Mouse (Mus musculus) cerebellum, postnatal 25 days (tissue): ENCODE results near the gene Rhbdf2.
"Not testable (repeated sequence)": the region's sequence is repeated elsewhere in the genome, so short reads cannot be mapped to it uniquely, and the experiment has no call there.

ENCODE experiments used
- DNase-seq, 2 experiments: peaks; one replicate each; pipeline ENCODE4 v3.0.0; 2021; ENCODE audit warnings: mixed read lengths in 2 of 2

The Rhbdf2 gene

DNA sequence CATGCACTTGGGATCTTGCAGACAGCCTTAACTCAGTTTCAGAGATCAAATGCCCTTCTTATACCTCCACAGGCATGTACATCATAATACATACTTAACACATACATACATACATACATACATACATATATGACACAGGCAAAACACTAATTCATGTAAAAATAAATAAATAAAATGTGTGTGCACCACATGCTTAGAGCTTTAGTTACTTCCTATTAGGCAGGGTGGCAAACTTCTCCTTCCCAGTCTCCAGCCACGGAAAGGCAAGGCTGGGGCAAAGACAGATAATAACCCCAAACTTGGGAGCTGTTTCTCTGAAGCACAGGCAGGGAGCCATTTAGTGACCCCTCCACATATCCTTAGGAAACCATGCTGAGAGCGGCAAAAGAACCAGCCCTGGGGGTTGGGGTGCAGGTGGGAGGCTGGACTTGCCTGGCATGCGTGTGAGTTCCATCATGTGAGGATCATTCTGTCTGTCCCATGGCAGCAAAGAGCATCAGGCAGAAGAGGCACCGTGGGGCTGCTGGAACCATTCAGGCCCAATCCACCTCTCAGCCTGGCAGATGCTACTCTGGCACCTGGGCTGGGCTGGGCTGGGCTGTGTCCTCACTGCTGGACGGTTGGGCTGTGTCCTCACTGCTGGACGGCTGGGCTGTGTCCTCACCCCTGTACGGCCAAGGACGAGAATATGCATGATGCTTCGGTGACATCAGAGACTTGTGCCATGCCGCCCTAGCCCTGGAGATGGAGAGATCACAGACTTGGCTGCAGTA, at the start of gene Rhbdf2:
Gene Rhbdf2 (minus strand): TSS at position 721 of the 773 bp plus-strand sequence.
- peak; percentile 7 to 8 for DNase-seq

DNA sequence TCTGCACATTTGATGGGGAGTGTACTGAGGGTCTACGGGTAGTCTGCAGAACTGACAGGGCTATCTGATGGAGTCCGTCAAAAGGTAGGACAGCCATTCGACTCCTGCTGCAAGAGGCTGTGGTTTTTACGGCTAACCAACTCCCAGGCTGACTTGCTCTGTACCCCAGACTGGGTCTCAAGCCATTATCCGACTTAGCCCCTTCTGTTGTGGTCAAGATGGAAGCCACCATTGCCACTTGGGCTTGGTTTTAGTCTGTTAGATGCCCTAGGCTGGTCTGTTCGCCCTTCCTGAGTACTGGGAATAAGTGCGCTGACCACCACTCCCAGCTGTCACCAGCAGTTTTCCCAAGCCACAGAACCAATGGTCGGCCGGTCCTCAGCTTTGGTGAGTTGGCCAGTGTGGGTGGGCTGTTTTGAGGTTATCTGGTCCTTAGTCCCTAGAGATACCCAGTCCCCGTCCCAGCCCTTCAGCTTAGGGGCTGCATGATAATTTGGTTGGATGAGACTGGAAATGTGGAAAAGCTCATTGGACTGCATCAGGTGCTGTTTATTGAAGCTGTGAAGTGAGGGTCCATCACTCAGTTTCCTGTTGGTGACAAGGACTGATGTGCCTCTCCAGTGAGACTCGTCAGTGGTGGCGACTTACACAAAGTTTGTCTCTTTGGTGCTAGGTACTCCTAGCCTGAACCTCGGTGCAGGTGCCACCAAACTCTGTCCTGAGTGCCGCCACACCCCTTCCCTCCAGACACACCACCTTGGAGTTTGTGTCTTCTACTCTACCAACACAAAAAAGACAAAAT, 49.6 kb upstream of the Rhbdf2 start:
- DNase-seq, result no peak

DNA sequence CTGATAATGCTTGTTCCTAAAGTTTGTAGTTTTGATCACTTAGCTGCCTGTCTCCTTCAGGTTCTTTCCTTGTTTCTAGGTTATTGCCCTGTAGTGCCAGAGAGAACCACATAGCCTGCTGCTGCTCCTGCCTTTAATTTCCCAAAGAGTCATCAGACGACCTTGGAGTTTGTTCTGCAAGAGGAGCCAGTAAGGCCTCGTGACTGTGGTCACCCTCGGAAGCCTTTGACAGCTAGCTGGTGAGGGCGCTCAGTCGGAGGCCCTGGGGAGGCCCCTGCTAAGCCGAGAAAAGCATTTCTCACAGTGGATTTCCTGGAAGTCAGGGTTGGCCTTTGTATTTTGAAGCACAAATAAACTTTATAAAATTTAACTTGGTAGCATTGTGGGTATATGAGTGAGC, 48.6 kb upstream of the Rhbdf2 start:
- not testable (repeated sequence) for DNase-seq

DNA sequence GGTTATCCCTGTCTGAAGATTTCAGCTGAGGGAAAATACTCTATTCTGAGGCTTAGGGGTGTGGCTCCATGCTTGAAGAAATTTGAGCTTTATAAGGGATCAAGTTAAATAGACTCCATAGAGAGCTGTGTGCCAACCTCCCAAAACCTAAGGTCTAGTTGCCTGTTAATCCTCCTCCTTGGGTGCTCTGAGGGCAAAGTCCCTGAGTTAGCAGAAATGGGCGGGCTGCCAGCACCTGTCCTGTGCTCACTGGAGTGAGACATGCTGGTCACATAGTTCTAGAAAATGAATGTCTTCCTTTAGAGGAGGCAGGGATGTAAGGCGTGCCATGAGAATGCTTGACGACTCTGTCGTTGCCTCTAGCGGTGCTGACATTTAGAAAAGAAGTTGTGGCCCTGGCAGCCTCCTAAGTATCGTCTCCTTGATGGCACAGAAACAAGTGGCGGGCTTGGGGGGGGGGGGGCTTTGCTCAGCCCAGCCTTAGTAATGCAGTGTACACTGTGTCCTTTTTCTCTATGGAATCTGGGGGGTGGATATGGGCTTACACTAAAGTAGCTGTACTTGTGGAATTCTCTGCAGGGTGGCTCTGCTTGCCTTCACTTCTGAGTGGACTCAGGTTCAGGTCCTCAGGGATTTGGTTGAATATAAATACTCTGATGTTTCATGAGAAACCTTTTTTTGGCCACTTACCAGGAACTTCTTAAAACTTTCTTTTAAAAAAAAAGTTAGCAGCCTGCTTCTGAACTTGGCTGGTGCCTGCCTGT, 48.0 kb upstream of the Rhbdf2 start:
- no peak for DNase-seq

DNA sequence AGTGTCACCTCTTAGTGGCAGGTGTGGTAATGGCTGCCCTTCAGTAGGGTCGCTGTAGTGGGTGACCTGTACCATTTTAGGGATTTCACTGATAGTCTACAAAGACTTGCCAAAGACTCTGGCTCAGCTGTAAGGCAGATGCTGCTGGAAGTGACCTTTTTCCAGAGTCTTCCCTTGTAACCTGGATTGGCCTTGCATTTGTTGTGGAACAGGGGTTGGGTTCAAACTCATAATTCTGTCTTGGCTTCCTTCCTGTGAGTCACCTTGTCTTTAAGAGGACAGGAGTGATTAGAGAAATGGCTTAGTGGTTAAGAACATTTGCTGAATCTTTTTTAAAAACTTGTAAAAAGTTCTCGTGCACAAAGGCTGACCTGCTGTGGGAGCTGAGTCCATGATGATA, 46.6 kb upstream of the Rhbdf2 start:
- DNase-seq, result no peak

- no peak for DNase-seq
Measured at GRCm38 (mm10) chr11:116672595-116672994, 45.8 kb upstream of the Rhbdf2 start.

- DNase-seq, result no peak
Measured at GRCm38 (mm10) chr11:116671845-116672434, 45.1 kb upstream of the Rhbdf2 start.

- peak; percentile 97 to 98 for DNase-seq
Measured at GRCm38 (mm10) chr11:116671112-116671844, 44.5 kb upstream of the Rhbdf2 start.

GRCm38 (mm10) chr11:116670386-116670785, 43.6 kb upstream of the Rhbdf2 start:
- DNase-seq, result no peak

- DNase-seq, result no peak
Measured at GRCm38 (mm10) chr11:116669787-116670365, 43.1 kb upstream of the Rhbdf2 start.

- DNase-seq, result no peak
Measured at GRCm38 (mm10) chr11:116669316-116669715, 42.5 kb upstream of the Rhbdf2 start.

DNA sequence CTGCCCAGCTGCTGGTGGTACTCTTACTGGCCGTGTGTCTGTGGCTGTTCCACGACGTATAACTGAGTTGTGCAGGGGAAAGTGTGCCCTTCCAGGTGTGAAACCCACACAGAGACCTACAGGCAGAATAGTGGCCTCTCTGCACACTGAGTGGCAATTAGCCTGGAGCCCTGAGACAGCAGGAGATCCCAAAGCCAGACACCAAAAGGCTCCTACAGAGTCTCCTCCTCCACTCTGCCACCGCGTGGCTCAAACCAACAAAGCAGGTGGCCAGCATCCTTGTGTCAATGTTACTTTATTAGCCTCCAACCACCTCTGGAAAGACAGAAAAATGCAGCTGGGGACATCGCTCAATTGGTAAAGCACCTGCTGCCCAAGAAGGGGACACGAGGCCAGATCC, 42.0 kb upstream of the Rhbdf2 start:
- peak; percentile 46 to 60 for DNase-seq

GRCm38 (mm10) chr11:116668381-116668825, 41.6 kb upstream of the Rhbdf2 start:
- no peak for DNase-seq

GRCm38 (mm10) chr11:116667930-116668329, 41.1 kb upstream of the Rhbdf2 start:
- no peak for DNase-seq

GRCm38 (mm10) chr11:116667012-116667411, 40.2 kb upstream of the Rhbdf2 start:
- not testable (repeated sequence) for DNase-seq

DNA sequence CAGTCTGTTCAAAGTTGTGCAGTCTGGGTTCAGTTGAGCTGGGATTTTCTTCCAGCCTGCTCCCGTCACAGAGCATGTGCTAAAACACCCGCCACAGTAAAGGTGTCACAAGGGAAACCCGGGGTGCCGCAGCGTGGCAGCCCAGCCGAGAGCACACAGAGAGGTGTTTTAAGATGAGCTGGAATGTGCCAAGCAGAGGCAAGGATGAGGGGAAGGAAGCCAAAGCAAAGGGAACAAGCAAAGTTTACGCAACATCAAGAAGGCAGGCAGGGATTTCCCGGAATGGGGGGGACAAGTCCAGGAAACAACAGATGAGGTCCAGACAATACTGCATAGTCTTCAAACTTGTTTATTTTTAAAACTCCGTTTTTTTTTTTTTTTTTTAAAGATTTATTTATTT, 39.7 kb upstream of the Rhbdf2 start:
- DNase-seq, result no peak

- DNase-seq, result no peak
Measured at GRCm38 (mm10) chr11:116665289-116665688, 38.5 kb upstream of the Rhbdf2 start.

- DNase-seq, result peak in 1 of 2 experiments; percentile 68
Measured at GRCm38 (mm10) chr11:116661948-116662377, 35.1 kb upstream of the Rhbdf2 start.

DNA sequence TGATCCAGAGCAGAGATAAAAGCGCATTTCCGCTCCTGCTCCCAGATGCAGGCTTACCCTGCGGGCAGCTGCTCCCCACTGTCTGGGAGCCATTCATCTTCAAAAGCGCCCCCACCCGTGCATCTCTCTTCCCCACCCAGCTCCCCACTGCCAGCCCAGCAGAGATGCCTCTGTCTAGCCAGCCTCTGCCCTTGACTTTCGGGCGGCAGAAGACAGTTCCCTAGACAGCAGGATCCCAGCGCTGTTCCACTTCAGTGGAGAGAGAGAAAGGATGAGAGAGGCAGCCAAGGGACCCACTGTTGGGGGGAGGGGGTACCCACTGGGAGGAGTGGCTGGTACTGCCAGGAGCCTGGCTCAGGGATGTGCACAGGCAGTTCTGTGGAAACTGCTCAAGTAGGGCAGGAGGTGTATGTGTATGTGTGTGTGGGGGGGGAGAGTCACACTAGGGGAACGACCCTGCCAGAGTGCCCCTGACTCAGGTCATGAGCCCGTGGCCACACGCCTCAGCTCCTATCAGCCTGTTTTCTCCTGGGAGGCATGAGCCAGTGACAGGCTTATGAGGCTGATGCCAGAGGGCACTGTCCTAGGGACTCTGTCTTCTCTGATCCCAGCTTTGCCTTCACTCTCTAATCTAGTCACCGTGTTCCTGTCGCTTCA, 34.6 kb upstream of the Rhbdf2 start:
- DNase-seq, result peak; percentile 58 to 65

DNA sequence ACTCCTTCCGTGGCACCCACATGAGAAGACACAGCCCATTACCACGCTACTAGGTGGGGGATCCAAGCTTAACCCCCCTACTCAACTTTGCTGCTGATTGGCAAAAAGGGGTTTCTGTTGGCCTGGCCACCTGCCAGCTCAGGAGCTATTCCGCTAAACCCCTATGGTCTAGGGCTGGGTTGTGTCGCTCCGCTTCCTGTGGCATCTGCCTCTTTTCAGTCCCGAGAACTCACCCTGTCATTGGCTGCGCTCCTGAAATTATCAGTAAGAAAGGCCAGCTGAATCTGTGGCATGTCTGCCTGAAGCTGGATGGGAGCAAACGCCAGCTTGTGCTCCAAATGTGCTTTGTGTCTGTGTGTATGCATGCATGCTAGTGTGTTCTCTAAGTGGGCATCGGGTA, 33.4 kb upstream of the Rhbdf2 start:
- DNase-seq, result peak in 1 of 2 experiments; percentile 37

GRCm38 (mm10) chr11:116659027-116659621, 32.3 kb upstream of the Rhbdf2 start:
- no peak for DNase-seq
